Mouse (Mus musculus) megakaryocyte, embryonic 14.5 days (primary cell): ENCODE results near the gene Crbn. TPM values are rescaled to one million over a fixed set of nuclear protein-coding genes. Genes with fewer than 3 reads are reported as not detected.

ENCODE experiments used
- H3K27me3 ChIP-seq: replicated peaks from 2 replicates; pipeline ENCODE3; 2012; ENCODE audit warnings: inconsistent platforms
- H3K36me3 ChIP-seq: replicated peaks from 2 replicates; pipeline ENCODE3; 2012; ENCODE audit warnings: low read length, inconsistent platforms, mixed read lengths
- H3K4me1 ChIP-seq: 2 replicates; pipeline ENCODE4 v1.6.1; 2012; ENCODE audit warnings: inconsistent platforms
- H3K4me3 ChIP-seq: replicated peaks from 2 replicates; pipeline ENCODE3; 2012; ENCODE audit warnings: moderate library complexity, mild to moderate bottlenecking, inconsistent platforms
- H3K9me3 ChIP-seq: 2 replicates; pipeline ENCODE4 v1.6.1; 2012; ENCODE audit warnings: inconsistent platforms
- FLI1 ChIP-seq: IDR thresholded peaks from 2 replicates; pipeline ENCODE4 v1.6.1; 2012; ENCODE audit warnings: low read length, inconsistent platforms, mixed read lengths
- GATA1 ChIP-seq: IDR thresholded peaks from 3 replicates; pipeline ENCODE4 v1.6.1; 2012; ENCODE audit warnings: mixed read lengths, low read length, inconsistent platforms, borderline replicate concordance
- polyA plus RNA-seq: library from polyadenylated mRNA; stranded (reverse); fragments of >175 nt; gene quantifications from 2 replicates; pipeline ENCODE4 v1.2.3, GENCODE M21; 2012; ENCODE audit warnings: low replicate concordance; ENCODE audit not compliant: insufficient read depth

Gene Crbn
- polyA plus RNA-seq, result 0.63 TPM in 1 of 2 replicates, not detected in the other

DNA sequence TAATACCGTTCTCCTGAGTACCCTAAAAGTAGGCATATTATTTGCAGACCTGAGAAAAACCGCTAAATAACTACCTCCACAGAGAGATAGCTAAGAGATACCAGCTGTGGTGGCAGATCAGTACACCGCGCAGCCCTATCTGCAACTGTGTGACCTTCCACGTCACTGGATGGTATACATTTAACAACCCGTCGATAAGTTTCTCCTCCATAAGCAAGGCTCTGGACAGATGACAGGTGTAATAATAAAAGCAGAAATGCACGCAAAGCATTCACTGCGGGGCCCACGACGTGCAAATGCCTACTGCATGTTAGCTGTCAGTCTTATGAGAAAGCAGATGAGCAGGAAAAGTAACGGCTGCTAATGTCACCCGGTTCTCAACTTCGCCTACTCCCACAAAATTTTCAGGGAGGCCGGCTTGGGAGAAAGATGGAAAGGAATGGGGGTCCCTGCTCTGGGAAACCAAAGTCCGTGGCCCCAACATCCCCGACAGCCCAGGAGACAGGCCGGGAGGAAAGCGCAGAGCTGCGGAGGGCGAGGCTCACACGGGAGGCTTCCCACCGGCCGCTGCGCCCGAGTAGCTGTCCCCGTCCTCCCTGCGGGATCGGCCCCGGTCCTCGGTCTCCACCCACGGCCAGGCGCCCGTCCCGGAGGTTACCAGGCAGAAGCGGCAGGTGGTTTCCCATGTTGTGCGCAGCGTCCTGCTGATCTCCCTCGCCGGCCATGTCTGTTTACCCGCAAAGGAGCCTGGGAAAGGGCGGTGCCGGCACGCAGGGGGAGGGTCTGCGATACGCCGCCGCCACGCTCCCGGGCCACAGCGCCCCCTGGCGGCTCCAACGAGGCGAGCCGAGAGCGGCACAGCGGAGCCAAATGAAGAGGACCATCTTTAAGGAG, at the start of gene Crbn:
Gene Crbn (minus strand): TSS at position 745 of the 894 bp plus-strand sequence.
- H3K4me1 ChIP-seq, result peaks cover 39% of the 10 kb centered on the region
- H3K27me3 ChIP-seq, result no peaks in the 10 kb centered on the region
- H3K9me3 ChIP-seq, result no peaks in the 10 kb centered on the region
- peak within 1 kb of the TSS; percentile 98 for H3K4me3 ChIP-seq
- peaks cover 16% of the 10 kb centered on the region for H3K36me3 ChIP-seq
- TF ChIP-seq FLI1 (no peak), GATA1 (no peak)

DNA sequence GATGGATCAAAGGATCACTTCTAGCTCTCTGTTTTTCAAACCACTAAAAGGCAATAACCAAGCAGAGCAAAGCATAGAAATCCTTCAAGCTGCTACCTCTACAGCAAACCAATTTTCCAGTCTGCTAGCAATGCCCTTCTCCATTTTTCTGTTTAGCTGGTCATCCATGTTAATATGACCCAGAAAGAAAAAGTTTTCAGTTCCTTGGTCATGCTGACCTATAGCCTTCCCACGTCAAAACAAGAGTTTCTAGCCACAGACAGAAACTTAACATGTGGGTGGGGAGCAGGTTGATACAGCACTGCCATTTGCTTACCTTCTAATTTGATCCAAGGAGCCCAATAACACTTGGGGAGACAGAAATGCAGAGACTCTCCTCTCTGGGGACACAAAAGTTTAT, 40.3 kb upstream of the Crbn start:
- H3K27me3 ChIP-seq, result no peaks in the 10 kb centered on the region
- TF ChIP-seq FLI1 (no peak), GATA1 (no peak)
- H3K4me3 ChIP-seq, result no peak overlapping the region
- no peaks in the 10 kb centered on the region for H3K36me3 ChIP-seq
- no peaks in the 10 kb centered on the region for H3K9me3 ChIP-seq
- H3K4me1 ChIP-seq, result no peaks in the 10 kb centered on the region

DNA sequence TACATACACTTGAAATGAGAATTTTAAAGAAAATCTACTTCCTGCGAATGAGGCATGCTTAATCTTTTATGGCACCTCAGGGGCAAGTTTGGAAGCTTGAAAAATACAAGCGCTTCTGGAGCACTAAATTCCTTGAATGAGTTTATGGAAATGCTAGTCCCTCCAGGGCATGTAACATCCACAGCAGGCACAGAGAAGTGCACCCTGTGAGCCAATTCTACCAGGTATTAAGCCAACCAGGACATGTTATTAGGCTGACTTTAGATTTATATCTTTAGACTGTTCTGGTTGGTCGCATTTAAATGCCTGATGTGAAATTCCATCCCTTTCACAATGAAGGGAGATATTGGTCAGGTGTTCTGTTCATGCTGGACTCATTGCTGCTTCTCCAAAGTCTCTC, 38.2 kb upstream of the Crbn start:
- H3K4me3 ChIP-seq, result no peak overlapping the region
- H3K9me3 ChIP-seq, result no peaks in the 10 kb centered on the region
- H3K36me3 ChIP-seq, result no peaks in the 10 kb centered on the region
- TF ChIP-seq FLI1 (no peak), GATA1 (no peak)
- no peaks in the 10 kb centered on the region for H3K4me1 ChIP-seq
- H3K27me3 ChIP-seq, result no peaks in the 10 kb centered on the region

DNA sequence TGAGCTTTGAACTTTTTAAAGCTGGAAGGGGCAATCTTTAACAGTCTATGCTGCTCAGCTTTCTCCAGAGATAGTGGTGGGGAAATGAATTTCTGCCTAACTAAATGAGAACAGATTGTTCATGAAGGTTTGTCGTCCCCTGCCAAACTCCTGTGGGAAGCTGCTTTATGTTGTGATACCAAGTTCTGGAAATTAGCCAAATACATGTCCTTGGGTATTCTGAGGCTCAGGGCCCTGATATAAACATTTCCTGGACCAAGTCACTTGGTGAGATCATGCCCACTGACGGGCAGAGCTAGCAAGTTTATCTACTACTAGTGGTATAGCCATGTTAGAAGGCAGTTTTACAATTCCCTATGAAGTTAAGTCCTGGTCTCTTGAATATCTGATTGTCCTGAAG, 35.4 kb upstream of the Crbn start:
- Histone ChIP-seq H3K9me3 (no peaks in the 10 kb centered on the region), H3K4me1 (no peaks in the 10 kb centered on the region), H3K4me3 (no peak overlapping the region), H3K36me3 (no peaks in the 10 kb centered on the region), H3K27me3 (no peaks in the 10 kb centered on the region)
- TF ChIP-seq GATA1 (no peak), FLI1 (no peak)

DNA sequence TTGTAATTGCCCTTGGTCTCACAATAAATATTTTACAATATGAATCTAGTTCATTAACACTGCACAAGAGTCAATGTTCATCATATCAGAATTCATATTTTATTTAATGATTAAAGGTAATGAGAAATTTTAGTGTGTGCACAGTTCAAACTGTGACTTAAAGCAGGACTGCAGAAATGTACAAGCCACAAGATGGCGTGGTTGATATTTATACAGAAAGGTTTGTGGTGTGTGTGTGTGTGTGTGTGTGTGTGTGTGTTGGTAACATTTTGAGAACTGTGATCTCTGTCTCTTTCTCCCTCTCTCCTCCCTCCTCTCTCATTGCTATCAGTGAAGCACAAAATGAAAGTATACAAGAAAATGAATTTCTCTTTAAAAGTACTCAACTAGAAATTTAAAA, 22.5 kb upstream of the Crbn start:
- H3K9me3 ChIP-seq, result no peaks in the 10 kb centered on the region
- H3K4me1 ChIP-seq, result no peaks in the 10 kb centered on the region
- H3K27me3 ChIP-seq, result no peaks in the 10 kb centered on the region
- H3K4me3 ChIP-seq, result no peak overlapping the region
- H3K36me3 ChIP-seq, result no peaks in the 10 kb centered on the region
- TF ChIP-seq GATA1, result no peak
- no peak for TF ChIP-seq FLI1

DNA sequence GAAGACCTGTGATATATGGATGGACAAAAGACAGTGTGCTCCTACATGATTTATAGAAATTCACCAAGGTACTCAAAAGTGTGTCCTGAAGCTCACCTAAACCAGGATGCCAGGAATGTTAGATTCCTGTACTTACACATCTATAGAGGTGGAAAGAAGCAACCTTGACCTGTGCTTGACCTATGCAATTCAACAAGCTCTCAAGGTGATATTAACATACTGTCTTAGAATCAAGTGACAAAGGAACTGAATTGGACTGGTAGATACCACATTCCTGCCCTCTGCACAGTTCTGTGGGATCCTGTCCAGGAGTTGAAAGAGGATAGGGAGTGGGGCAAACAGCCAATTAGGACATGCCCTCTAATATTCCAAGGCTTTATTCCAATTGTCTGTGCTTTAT, 20.7 kb upstream of the Crbn start:
- no peaks in the 10 kb centered on the region for H3K27me3 ChIP-seq
- TF ChIP-seq FLI1, result no peak
- TF ChIP-seq GATA1, result no peak

DNA sequence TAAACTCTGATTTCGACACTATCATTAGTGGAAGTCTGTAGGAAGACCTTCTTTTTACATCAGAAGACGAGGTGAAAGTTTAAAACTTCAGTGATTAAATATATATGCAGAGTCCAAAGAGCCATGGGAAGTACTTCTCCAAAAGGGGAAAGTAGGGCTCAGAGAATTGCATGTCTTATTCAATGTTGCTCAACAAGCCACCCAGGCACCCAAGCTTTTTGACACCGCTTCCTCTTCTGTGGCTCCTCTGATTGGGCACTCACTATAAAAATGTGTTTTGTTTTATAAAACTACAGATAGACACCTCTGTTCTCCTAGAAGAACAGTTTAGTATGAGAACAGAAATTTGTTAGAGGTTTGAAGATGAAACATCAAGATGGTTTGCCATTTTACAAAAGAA, 20.0 kb upstream of the Crbn start:
- TF ChIP-seq GATA1 (no peak), FLI1 (no peak)
- no peak overlapping the region for H3K4me3 ChIP-seq
- H3K9me3 ChIP-seq, result no peaks in the 10 kb centered on the region
- no peaks in the 10 kb centered on the region for H3K27me3 ChIP-seq
- no peaks in the 10 kb centered on the region for H3K36me3 ChIP-seq
- H3K4me1 ChIP-seq, result no peaks in the 10 kb centered on the region

More for the DNA sequence above, 20.7 kb upstream of the Crbn start:
- no peak overlapping the region for H3K4me3 ChIP-seq
- H3K9me3 ChIP-seq, result no peaks in the 10 kb centered on the region
- no peaks in the 10 kb centered on the region for H3K36me3 ChIP-seq
- no peaks in the 10 kb centered on the region for H3K4me1 ChIP-seq

DNA sequence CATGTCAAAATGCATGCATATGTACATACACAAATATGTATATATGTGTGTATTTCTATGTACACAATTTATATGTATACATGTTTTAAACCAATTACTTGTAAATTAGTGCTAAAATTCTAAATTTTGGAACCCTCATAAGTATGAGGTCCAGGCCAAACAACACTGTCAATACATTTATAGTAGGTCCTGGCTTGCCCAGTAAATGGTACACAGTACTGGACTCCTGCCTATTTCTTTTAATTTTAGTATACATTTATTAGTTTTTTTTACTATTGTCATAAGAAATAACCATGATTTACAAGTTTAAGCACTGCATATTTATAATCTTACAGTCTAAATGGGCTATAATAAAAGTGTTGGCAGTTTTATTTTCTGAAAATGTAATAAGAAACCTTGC, 19.4 kb upstream of the Crbn start:
- TF ChIP-seq GATA1, result no peak
- no peak for TF ChIP-seq FLI1
- Histone ChIP-seq H3K36me3 (no peaks in the 10 kb centered on the region), H3K9me3 (no peaks in the 10 kb centered on the region), H3K4me3 (no peak overlapping the region), H3K27me3 (no peaks in the 10 kb centered on the region), H3K4me1 (no peaks in the 10 kb centered on the region)

DNA sequence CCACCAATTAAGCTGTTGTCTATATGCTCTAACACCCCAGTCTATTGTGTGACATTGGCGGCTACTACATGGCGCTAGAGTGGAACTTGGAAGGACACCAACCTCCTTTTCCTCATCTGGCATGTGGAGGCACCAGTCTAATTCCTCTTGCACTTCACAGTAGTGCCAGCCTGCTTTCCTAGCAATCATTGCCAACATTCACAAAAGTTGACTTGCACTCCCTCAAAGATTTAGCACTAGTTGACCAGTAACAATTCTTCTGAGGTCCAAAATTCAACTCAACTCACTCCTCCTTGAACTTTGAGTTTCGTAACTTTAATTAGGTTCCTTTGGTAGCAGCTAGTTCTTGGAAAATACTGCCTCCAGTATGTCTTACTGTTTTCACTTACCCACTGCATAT, 10.8 kb upstream of the Crbn start:
- no peaks in the 10 kb centered on the region for H3K27me3 ChIP-seq
- TF ChIP-seq FLI1, result no peak
- TF ChIP-seq GATA1, result no peak
- no peaks in the 10 kb centered on the region for H3K36me3 ChIP-seq
- no peaks in the 10 kb centered on the region for H3K9me3 ChIP-seq
- no peaks in the 10 kb centered on the region for H3K4me1 ChIP-seq
- H3K4me3 ChIP-seq, result no peak overlapping the region

DNA sequence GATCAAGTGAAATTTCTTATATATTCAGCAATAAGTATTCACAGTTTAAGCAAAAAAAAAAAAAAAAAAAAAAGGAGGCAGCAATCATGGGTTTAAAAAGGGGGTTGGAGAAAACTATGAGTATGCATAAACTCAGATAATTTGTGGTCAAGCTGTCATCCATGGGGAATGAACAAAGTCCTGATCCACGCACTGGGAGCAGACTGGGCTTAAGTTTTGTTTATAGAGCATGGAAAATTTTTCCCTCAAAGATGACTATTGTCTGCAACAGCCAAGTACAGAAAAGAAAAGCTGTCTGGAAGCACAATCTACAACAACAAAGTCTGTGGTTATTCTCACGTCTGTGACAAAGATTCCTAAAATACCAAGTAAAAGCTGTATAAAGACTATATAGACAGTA, 9.3 kb upstream of the Crbn start:
- no peak overlapping the region for H3K4me3 ChIP-seq
- H3K27me3 ChIP-seq, result no peaks in the 10 kb centered on the region
- no peaks in the 10 kb centered on the region for H3K9me3 ChIP-seq
- no peaks in the 10 kb centered on the region for H3K4me1 ChIP-seq
- TF ChIP-seq GATA1, result no peak
- no peak for TF ChIP-seq FLI1
- no peaks in the 10 kb centered on the region for H3K36me3 ChIP-seq
